ENCODE assay signal across 8 mouse cellular contexts in the genomic region with DNA sequence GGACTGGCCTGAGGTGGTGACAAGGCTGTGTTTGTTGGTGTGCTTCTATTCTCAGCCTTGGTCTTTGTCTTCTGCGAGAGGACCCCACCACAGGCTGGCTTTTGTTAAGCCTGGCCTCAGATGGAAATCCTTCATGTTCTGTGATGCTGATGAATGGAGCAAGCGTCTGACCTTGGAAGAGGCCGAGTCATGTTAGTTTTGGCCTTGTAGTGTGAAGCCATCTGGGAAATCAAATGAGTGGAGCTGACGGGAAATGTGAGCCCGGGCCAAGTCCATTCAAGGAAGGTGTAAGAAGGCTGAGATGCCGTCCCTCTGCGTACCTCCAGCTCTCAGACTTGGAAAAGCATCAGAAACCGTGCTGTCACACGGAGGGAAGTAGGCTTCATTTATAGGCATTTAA.
DNase-seq lines count a peak whose midpoint lies in the region; ATAC-seq and TF ChIP-seq lines count a peak whose summit lies in the region.
"Had no signal": no experiment of that assay in that cellular context is flagged by ENCODE, and none has a peak within 500 bp of the region (broad histone marks: within the 10 kb centered on the region; RNA-seq: fewer than 3 reads in every experiment).

No protein-coding gene starts in this region.

- no peak for TF ChIP-seq POLR2A in lung, adult 2 months (IDR thresholded peaks at IDR 0.05; ENCODE audit: borderline replicate concordance, extremely low read depth, low read depth, low read length)

- intact Hi-C loops in heart, postnatal 10 days (cut with DNase I) = no loop called here

- peaks cover 9% of the 10 kb centered on the region for H3K4me1 ChIP-seq in lung, adult 2 months (ENCODE audit: control insufficient read depth, insufficient read depth, low read length)

- no peak for TF ChIP-seq CTCF in lung, adult 2 months (IDR thresholded peaks at IDR 0.05; ENCODE audit: insufficient read depth, low read length)

- no peak overlapping the region for H3K4me3 ChIP-seq in lung, adult 2 months (replicated peaks; ENCODE audit: extremely low read depth, low read depth, low read length)
- H3K4me3 ChIP-seq: erythroblast, embryonic 14.5 days had no signal

- DNase-seq in lung, postnatal 10 days = peak; percentile 42
- no peak for DNase-seq in lung, adult 2 months
- peak; percentile 20 for DNase-seq in fibroblast of lung, adult 2 months (ENCODE audit: low read depth)
- DNase-seq in heart, postnatal 10 days = peak; percentile 51 to 56
- DNase-seq in left cerebral cortex, adult 9 months (ENCODE audit: low spot score in 2 of 2) = no peak

- ATAC-seq in inflammation-experienced regulatory T-cells, adult 6 months = no peak
- ATAC-seq in cerebellum, adult (ENCODE audit: insufficient number of reproducible peaks, low FRiP score, low TSS enrichment) = no peak

- WGBS in lung, adult 2 months = 64% methylated on average over 9 of the region's 9 CpGs

Comparison
In these comparisons a context has a peak if more than half of its experiments do, and no peak if none do; other contexts are left out.
1. DNase-seq: peak in lung, postnatal 10 days (single experiment), fibroblast of lung, adult 2 months (single experiment) and heart, postnatal 10 days (2 of 2); none in lung, adult 2 months (single experiment) and left cerebral cortex, adult 9 months (0 of 2).